Mouse (Mus musculus) adrenal gland (tissue): Measurements from ENCODE around the gene Cyp4f37.

Experiments used
- intact Hi-C: fragments of 180-260 bp; cut with DNase I; formaldehyde crosslinking; loops from one replicate; pipeline ENCODE4 v1.15.1; 2025

Gene Cyp4f37

GRCm38 (mm10) chr17:32680404-32680803, 59.3 kb downstream of the Cyp4f37 start:
- intact Hi-C loops = loop anchor here (2.0 to 5.0 kb wide), 2 partner anchors 46 to 128 kb away; no protein-coding TSS in a partner anchor

- intact Hi-C loops = no loop called here
Measured at GRCm38 (mm10) chr17:32685048-32685750, 64.1 kb downstream of the Cyp4f37 start, which contains the start of gene Cyp4f15. TSS of gene Cyp4f15 (plus strand) at chr17:32685627.
